Mouse (Mus musculus): ENCODE results near the gene Impdh1.
"Not testable (repeated sequence)": the region's sequence is repeated elsewhere in the genome, so short reads cannot be mapped to it uniquely, and the experiment has no call there.

Impdh1 gene

GRCm38 (mm10) chr6:29179843-29180242 lies 36.3 kb downstream of the Impdh1 start:
- DNase-seq (ENCODE audit: low spot score) = no peak

GRCm38 (mm10) chr6:29178888-29179658 lies 37.1 kb downstream of the Impdh1 start, which contains the start of gene Prrt4:
Prrt4 (minus strand) TSS chr6:29179584.
- DNase-seq (ENCODE audit: low spot score) = no peak

GRCm38 (mm10) chr6:29177901-29178879 lies 38.0 kb downstream of the Impdh1 start:
- DNase-seq (ENCODE audit: low spot score) = no peak

GRCm38 (mm10) chr6:29175113-29175512 lies 41.1 kb downstream of the Impdh1 start:
- DNase-seq (ENCODE audit: low spot score) = no peak

GRCm38 (mm10) chr6:29174368-29174767 lies 41.8 kb downstream of the Impdh1 start:
- DNase-seq (ENCODE audit: low spot score) = no peak

- DNase-seq (ENCODE audit: low spot score) = no peak
Observed at GRCm38 (mm10) chr6:29170952-29171388, 45.2 kb downstream of the Impdh1 start.

- DNase-seq (ENCODE audit: low spot score) = no peak
Observed at GRCm38 (mm10) chr6:29170063-29170921, 45.9 kb downstream of the Impdh1 start.

GRCm38 (mm10) chr6:29169675-29170062 lies 46.5 kb downstream of the Impdh1 start:
- DNase-seq (ENCODE audit: low spot score) = no peak

- no peak for DNase-seq (ENCODE audit: low spot score)
Observed at GRCm38 (mm10) chr6:29168871-29169270, 47.3 kb downstream of the Impdh1 start.

GRCm38 (mm10) chr6:29166196-29166595 lies 50.0 kb downstream of the Impdh1 start:
- DNase-seq (ENCODE audit: low spot score) = no peak

- DNase-seq (ENCODE audit: low spot score) = no peak
Observed at GRCm38 (mm10) chr6:29164314-29165244, 51.6 kb downstream of the Impdh1 start, which contains the start of gene Rbm28. Rbm28 (minus strand) TSS chr6:29165006.

- DNase-seq (ENCODE audit: low spot score) = not testable (repeated sequence)
Observed at GRCm38 (mm10) chr6:29161291-29161690, 54.9 kb downstream of the Impdh1 start.

- no peak for DNase-seq (ENCODE audit: low spot score)
Observed at GRCm38 (mm10) chr6:29160786-29161185, 55.4 kb downstream of the Impdh1 start.

GRCm38 (mm10) chr6:29156326-29156725 lies 59.8 kb downstream of the Impdh1 start:
- no peak for DNase-seq (ENCODE audit: low spot score)

All from urinary bladder, postnatal 10 days (tissue).